Mouse (Mus musculus) central nervous system, embryonic 14 days (tissue): ENCODE data around the gene Fam71f1. TPM values are rescaled to one million over a fixed set of nuclear protein-coding genes. Genes with fewer than 3 reads are reported as not detected.

Experiments used
- polyA plus RNA-seq: library from polyadenylated mRNA; depleted of rRNA; stranded (reverse); fragments of >200 nt; gene quantifications from 2 replicates; pipeline ENCODE4 v1.2.3, GENCODE M21; 2012; rRNA removed

Fam71f1 gene
- polyA plus RNA-seq = 0.10 TPM in 1 of 2 replicates, not detected in the other

DNA sequence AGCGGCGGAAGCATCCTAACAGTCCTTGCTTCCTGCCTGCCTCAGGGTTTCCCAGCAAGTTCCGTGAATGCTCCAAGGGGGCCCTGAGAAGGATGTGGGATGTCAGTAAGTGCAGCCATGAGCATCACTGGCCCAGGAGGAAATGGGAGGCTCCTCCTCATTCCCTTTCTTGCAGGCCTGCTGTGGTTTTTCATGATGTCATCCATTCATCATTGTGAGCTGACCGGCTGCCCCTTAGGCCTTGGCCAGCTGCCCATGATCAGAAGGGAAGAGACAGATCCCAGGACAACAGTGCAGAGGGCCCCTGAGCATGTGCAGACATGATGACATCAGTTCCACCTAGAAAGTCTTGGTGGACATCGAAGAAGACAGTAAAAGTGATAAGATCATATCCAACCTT is at the start of gene Fam71f1:
TSS of gene Fam71f1 (plus strand) at position 262 of the 400 bp plus-strand sequence.

DNA sequence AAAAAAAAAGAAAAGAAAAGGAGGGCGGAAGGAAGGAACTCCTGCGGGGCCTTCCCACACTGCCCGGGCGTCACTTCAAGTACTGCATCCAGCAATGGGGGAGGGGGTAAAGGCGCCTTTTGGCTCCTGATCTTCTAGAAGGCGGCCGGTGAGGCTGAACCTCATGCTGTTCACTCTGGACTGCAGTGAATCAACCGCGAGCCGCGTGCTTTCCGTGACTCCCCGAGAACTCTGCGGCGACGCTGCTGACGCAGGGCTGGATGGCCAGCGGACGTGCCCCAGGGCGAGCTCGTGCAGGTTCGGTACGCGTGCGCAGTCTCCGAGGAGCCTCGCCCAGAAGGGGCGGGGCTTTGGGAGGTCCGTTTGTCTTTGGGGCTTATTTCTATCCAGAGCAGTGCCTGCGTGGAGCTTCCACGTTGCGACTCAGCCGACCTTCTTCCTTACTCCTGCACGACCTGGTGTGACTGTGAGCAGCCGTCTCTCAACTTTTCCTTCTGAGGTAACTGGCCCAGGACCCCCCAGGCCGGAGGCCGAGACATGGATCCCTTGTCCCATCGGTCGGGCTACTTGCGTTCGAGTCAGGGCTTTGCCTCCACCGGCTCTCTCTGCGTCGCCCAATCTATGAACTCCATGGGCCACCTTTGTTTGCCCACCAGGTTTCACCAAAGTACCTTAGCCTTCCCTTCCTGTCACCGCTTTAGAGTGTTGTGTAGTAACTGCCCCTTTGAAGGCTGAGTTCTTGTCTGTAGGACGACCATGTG is 46.4 kb upstream of the Fam71f1 start, which contains the start of gene Hilpda:
TSS of gene Hilpda (plus strand) at position 177 of the 761 bp plus-strand sequence.

DNA sequence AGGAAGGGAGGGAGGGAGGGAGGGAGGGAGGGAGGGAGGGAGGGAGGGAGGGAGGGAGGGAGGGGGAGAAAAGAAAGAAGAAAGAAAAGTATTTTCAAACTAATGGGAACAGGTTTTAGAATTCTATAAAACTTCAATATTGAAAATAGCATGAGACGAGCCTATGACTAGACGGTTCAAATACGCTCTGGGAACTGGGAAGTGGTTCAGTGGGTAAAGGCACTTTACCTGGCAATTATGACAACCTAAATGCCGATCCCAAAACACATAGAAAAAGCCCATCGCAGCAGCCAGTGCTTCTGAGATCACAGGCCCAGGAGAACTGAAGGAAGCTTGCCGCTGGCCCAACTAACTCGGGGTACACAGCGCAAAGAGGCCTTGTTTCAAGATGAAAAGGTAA is 39.6 kb upstream of the Fam71f1 start, which contains the start of gene Fam71f2:
TSS of gene Fam71f2 (plus strand) at position 301 of the 400 bp plus-strand sequence.

DNA sequence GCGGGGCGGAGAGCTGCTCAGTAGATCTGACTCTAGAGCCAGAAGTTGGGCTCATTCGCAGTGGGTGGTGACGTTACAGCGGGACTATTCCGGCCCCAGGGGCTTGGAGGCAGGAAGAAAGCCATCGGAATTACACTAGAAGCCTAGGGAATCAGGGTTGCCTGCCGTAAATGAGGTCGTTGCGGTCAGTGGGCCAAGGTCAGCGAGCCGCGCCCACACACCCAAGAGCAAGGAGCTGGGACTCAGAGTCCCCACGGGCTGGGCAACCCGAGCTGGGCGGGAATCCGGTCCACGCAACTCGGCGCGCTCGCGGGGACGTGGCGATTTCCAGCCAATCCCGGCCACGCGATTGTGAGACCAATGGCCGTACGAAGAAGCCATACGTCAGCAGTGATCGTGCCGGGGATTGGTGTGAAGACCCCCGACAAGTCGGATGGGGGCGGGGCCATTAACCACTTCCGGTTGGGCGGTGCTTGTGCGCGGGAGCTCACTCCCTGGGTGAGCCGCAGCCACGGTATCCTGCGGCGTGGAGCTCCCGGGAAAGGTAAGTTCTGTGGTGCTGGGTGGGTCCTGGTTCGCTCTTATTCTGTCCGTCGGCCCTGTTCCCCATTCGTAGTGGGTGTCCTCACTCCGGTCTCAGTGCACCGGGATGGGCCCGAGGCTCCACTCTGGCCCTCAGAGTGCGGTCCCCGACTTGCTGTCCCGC is 28.9 kb downstream of the Fam71f1 start, which contains the start of gene Calu:
TSS of gene Calu (plus strand) at position 405 of the 706 bp plus-strand sequence.

Other genes starting within 250 kb of the Fam71f1 start
- gene Rbm28, start 154.1 kb upstream of the Fam71f1 start, polyA plus RNA-seq = 76.3 and 83.3 TPM in 2 replicates
- gene Prrt4, start 139.6 kb upstream of the Fam71f1 start, polyA plus RNA-seq = 6.1 and 6.6 TPM in 2 replicates
- 48.2 and 52.4 TPM in 2 replicates for gene Impdh1, start 102.8 kb upstream of the Fam71f1 start, polyA plus RNA-seq
- 30.9 and 31.6 TPM in 2 replicates for gene Hilpda, start 46.7 kb upstream of the Fam71f1 start, polyA plus RNA-seq
- 1.6 and 2.6 TPM in 2 replicates for gene Fam71f2, start 39.5 kb upstream of the Fam71f1 start, polyA plus RNA-seq
- 124 and 173 TPM in 2 replicates for gene Calu, start 28.9 kb downstream of the Fam71f1 start, polyA plus RNA-seq
- gene Opn1sw, start 69.3 kb downstream of the Fam71f1 start, polyA plus RNA-seq = 0.28 and 0.85 TPM in 2 replicates
- gene Ccdc136, start 77.2 kb downstream of the Fam71f1 start, polyA plus RNA-seq = 54.3 and 55.3 TPM in 2 replicates
- gene Flnc, start 114.1 kb downstream of the Fam71f1 start, polyA plus RNA-seq = 4.3 and 10.9 TPM in 2 replicates
- gene Atp6v1f, start 148.6 kb downstream of the Fam71f1 start, polyA plus RNA-seq = 291 and 330 TPM in 2 replicates
- gene Atp6v1fnb, start 152.3 kb downstream of the Fam71f1 start, polyA plus RNA-seq = 0.20 and 0.39 TPM in 2 replicates
- gene Kcp, start 188.8 kb downstream of the Fam71f1 start, polyA plus RNA-seq = 34.5 and 54.4 TPM in 2 replicates
- 2.7 and 3.3 TPM in 2 replicates for gene Irf5, start 207.5 kb downstream of the Fam71f1 start, polyA plus RNA-seq